Mouse (Mus musculus) midbrain, embryonic 13.5 days (tissue): ENCODE measurements at regions not wholly inside any gene's neighbourhood (a gene's known extent, or its start where the extent isn't known, plus 50 kb on each side); places are given as distances from the start of the nearest gene placed in this dataset.

Experiments used
- ATAC-seq: fragments of 200-750 bp; cut with Nextera tagmentation; 2 replicates; pipeline ENCODE4 v1.8.0; 2017; ENCODE audit warnings: mild to moderate bottlenecking, moderate TSS enrichment, moderate library complexity
- H3K27ac ChIP-seq: fragments of 300-500 bp; sonication (generic); 2 replicates; pipeline ENCODE4 v1.5.1; 2015; ENCODE audit warnings: inconsistent platforms, mild to moderate bottlenecking, moderate library complexity
- H3K27me3 ChIP-seq: fragments of 300-500 bp; sonication (generic); 2 replicates; pipeline ENCODE4 v1.6.1; 2015; ENCODE audit warnings: mild to moderate bottlenecking, inconsistent platforms
- H3K36me3 ChIP-seq: fragments of 300-500 bp; sonication (generic); 2 replicates; pipeline ENCODE4 v1.6.1; 2015; ENCODE audit warnings: mild to moderate bottlenecking, inconsistent platforms
- H3K4me1 ChIP-seq: fragments of 300-500 bp; sonication (generic); replicated peaks from 2 replicates; pipeline ENCODE4 v1.6.1; 2015; ENCODE audit warnings: inconsistent platforms
- H3K4me2 ChIP-seq: fragments of 300-500 bp; sonication (generic); replicated peaks from 2 replicates; pipeline ENCODE4 v1.6.1; 2015; ENCODE audit warnings: moderate library complexity, mild to moderate bottlenecking, inconsistent platforms
- H3K4me3 ChIP-seq: fragments of 300-500 bp; sonication (generic); replicated peaks from 2 replicates; pipeline ENCODE4 v1.5.1; 2015; ENCODE audit warnings: mild to moderate bottlenecking, inconsistent platforms
- H3K9ac ChIP-seq: fragments of 300-500 bp; sonication (generic); replicated peaks from 2 replicates; pipeline ENCODE4 v1.6.1; 2015; ENCODE audit warnings: mild to moderate bottlenecking, inconsistent platforms
- H3K9me3 ChIP-seq: fragments of 300-500 bp; sonication (generic); 2 replicates; pipeline ENCODE4 v1.6.1; 2016; ENCODE audit warnings: mild to moderate bottlenecking, inconsistent platforms
- WGBS: fragments of 180-500 bp; shearing (Covaris S2); methylation state at CpG from one replicate; pipeline ENCODE4 v1.1.7; 2015; 5-methylcytosine and 5-hydroxymethylcytosine counted together

GRCm38 (mm10) chr3:34206454-34206853, 125.3 kb upstream of the Dnajc19 start:
- WGBS, result 87% methylated on average over 3 of the region's 3 CpGs
- Histone ChIP-seq H3K4me2 (no peak overlapping the region), H3K9me3 (peaks cover 8% of the 10 kb centered on the region), H3K4me3 (no peak overlapping the region), H3K9ac (no peak overlapping the region), H3K27ac (no peak overlapping the region), H3K36me3 (no peaks in the 10 kb centered on the region), H3K4me1 (no peaks in the 10 kb centered on the region), H3K27me3 (no peaks in the 10 kb centered on the region)
- no peak for ATAC-seq

GRCm38 (mm10) chr3:34198228-34198627, 117.1 kb upstream of the Dnajc19 start:
- H3K9me3 ChIP-seq, result no peaks in the 10 kb centered on the region
- no peak overlapping the region for H3K9ac ChIP-seq
- no peaks in the 10 kb centered on the region for H3K36me3 ChIP-seq
- H3K27me3 ChIP-seq, result peaks cover 28% of the 10 kb centered on the region
- peaks cover 21% of the 10 kb centered on the region for H3K4me1 ChIP-seq
- WGBS, result 40% methylated on average over 8 of the region's 8 CpGs
- H3K27ac ChIP-seq, result no peak overlapping the region
- peak overlapping the region; percentile 19 for H3K4me2 ChIP-seq
- H3K4me3 ChIP-seq, result peak overlapping the region; percentile 7
- 0 out of 2 replicates have a peak, but pooled peaks have one; percentile 44 for ATAC-seq

GRCm38 (mm10) chr3:34197163-34197455, 116.0 kb upstream of the Dnajc19 start:
- Histone ChIP-seq H3K4me3 (peak overlapping the region; percentile 17), H3K9ac (no peak overlapping the region), H3K9me3 (no peaks in the 10 kb centered on the region), H3K36me3 (no peaks in the 10 kb centered on the region), H3K27ac (peak overlapping the region; percentile 22; the same call in 1 of the 2 replicates), H3K27me3 (peaks cover 32% of the 10 kb centered on the region), H3K4me1 (peaks cover 21% of the 10 kb centered on the region), H3K4me2 (peak overlapping the region; percentile 42)
- ATAC-seq, result no peak
- WGBS, result 12% methylated on average over 10 of the region's 10 CpGs

GRCm38 (mm10) chr3:34196451-34197162, 115.5 kb upstream of the Dnajc19 start:
- Histone ChIP-seq H3K27me3 (peaks cover 32% of the 10 kb centered on the region), H3K9me3 (no peaks in the 10 kb centered on the region), H3K36me3 (no peaks in the 10 kb centered on the region), H3K4me1 (peaks cover 21% of the 10 kb centered on the region), H3K27ac (peak overlapping the region; percentile 22; the same call in 1 of the 2 replicates), H3K4me3 (peak overlapping the region; percentile 17), H3K9ac (no peak overlapping the region; the same call in 1 of the 2 replicates), H3K4me2 (peak overlapping the region; percentile 42)
- 11% methylated on average over 22 of the region's 22 CpGs for WGBS
- ATAC-seq, result peak; percentile 60

- Histone ChIP-seq H3K27ac (peak overlapping the region; percentile 22), H3K27me3 (peaks cover 32% of the 10 kb centered on the region), H3K9ac (no peak overlapping the region; the same call in 1 of the 2 replicates), H3K9me3 (no peaks in the 10 kb centered on the region), H3K4me2 (peak overlapping the region; percentile 42), H3K4me3 (peak overlapping the region; percentile 4; the same call in 1 of the 2 replicates), H3K4me1 (peaks cover 21% of the 10 kb centered on the region), H3K36me3 (no peaks in the 10 kb centered on the region)
- ATAC-seq, result 0 out of 2 replicates have a peak, but pooled peaks have one; percentile 9
- 26% methylated on average over 13 of the region's 13 CpGs for WGBS
These were observed 114.8 kb upstream of the Dnajc19 start for GRCm38 (mm10) chr3:34195729-34196450.

GRCm38 (mm10) chr3:34173416-34174097, 92.4 kb upstream of the Dnajc19 start:
- H3K4me2 ChIP-seq, result no peak overlapping the region
- peaks cover 8% of the 10 kb centered on the region for H3K4me1 ChIP-seq
- no peak overlapping the region for H3K27ac ChIP-seq
- H3K9me3 ChIP-seq, result no peaks in the 10 kb centered on the region
- no peak overlapping the region for H3K9ac ChIP-seq
- no peaks in the 10 kb centered on the region for H3K36me3 ChIP-seq
- no peaks in the 10 kb centered on the region; the same call in 1 of the 2 replicates for H3K27me3 ChIP-seq
- ATAC-seq, result no peak
- H3K4me3 ChIP-seq, result no peak overlapping the region
- 54% methylated on average over 6 of the region's 6 CpGs for WGBS

- H3K9ac ChIP-seq, result no peak overlapping the region
- H3K9me3 ChIP-seq, result no peaks in the 10 kb centered on the region
- H3K27me3 ChIP-seq, result no peaks in the 10 kb centered on the region; the same call in 1 of the 2 replicates
- no peaks in the 10 kb centered on the region for H3K36me3 ChIP-seq
- no peak overlapping the region for H3K4me3 ChIP-seq
- peaks cover 8% of the 10 kb centered on the region for H3K4me1 ChIP-seq
- 25% methylated on average over 4 of the region's 4 CpGs for WGBS
- peak; percentile 53 for ATAC-seq
- H3K4me2 ChIP-seq, result no peak overlapping the region
- 0 out of 2 replicates have a peak overlapping the region, but pooled peaks have one; percentile 35 for H3K27ac ChIP-seq
These were observed 91.8 kb upstream of the Dnajc19 start for GRCm38 (mm10) chr3:34172899-34173298.

GRCm38 (mm10) chr3:34171893-34172292, 90.8 kb upstream of the Dnajc19 start:
- Histone ChIP-seq H3K9me3 (no peaks in the 10 kb centered on the region), H3K27me3 (no peaks in the 10 kb centered on the region; the same call in 1 of the 2 replicates), H3K27ac (no peak overlapping the region), H3K9ac (no peak overlapping the region), H3K4me1 (peaks cover 8% of the 10 kb centered on the region), H3K4me2 (no peak overlapping the region), H3K36me3 (no peaks in the 10 kb centered on the region), H3K4me3 (no peak overlapping the region)
- 63% methylated on average over 6 of the region's 6 CpGs for WGBS
- ATAC-seq, result no peak

GRCm38 (mm10) chr3:34168087-34168486, 87.0 kb upstream of the Dnajc19 start:
- Histone ChIP-seq H3K4me1 (peaks cover 11% of the 10 kb centered on the region), H3K27me3 (no peaks in the 10 kb centered on the region; the same call in 1 of the 2 replicates), H3K9ac (no peak overlapping the region), H3K9me3 (no peaks in the 10 kb centered on the region), H3K27ac (no peak overlapping the region), H3K4me3 (no peak overlapping the region), H3K4me2 (no peak overlapping the region), H3K36me3 (no peaks in the 10 kb centered on the region)
- ATAC-seq, result no peak
- WGBS, result 93% methylated on average over 1 of the region's 1 CpGs

GRCm38 (mm10) chr3:34150036-34150435, 68.9 kb upstream of the Dnajc19 start:
- H3K4me3 ChIP-seq, result no peak overlapping the region
- no peak overlapping the region for H3K4me2 ChIP-seq
- no peak overlapping the region for H3K27ac ChIP-seq
- H3K27me3 ChIP-seq, result no peaks in the 10 kb centered on the region
- H3K4me1 ChIP-seq, result no peaks in the 10 kb centered on the region
- WGBS, result 68% methylated on average over 2 of the region's 2 CpGs
- no peaks in the 10 kb centered on the region for H3K9me3 ChIP-seq
- ATAC-seq, result no peak
- no peak overlapping the region for H3K9ac ChIP-seq
- no peaks in the 10 kb centered on the region for H3K36me3 ChIP-seq

GRCm38 (mm10) chr3:34143652-34144051, 62.5 kb upstream of the Dnajc19 start:
- Histone ChIP-seq H3K27ac (no peak overlapping the region), H3K4me1 (no peaks in the 10 kb centered on the region), H3K9ac (no peak overlapping the region), H3K4me2 (no peak overlapping the region), H3K4me3 (no peak overlapping the region), H3K36me3 (no peaks in the 10 kb centered on the region), H3K9me3 (no peaks in the 10 kb centered on the region), H3K27me3 (no peaks in the 10 kb centered on the region)
- no peak for ATAC-seq
- 68% methylated on average over 2 of the region's 2 CpGs for WGBS

GRCm38 (mm10) chr3:34139227-34139626, 58.1 kb upstream of the Dnajc19 start:
- Histone ChIP-seq H3K27ac (no peak overlapping the region), H3K36me3 (no peaks in the 10 kb centered on the region), H3K9ac (no peak overlapping the region), H3K9me3 (no peaks in the 10 kb centered on the region), H3K4me2 (no peak overlapping the region), H3K4me3 (no peak overlapping the region), H3K4me1 (no peaks in the 10 kb centered on the region), H3K27me3 (no peaks in the 10 kb centered on the region)
- 84% methylated on average over 9 of the region's 9 CpGs for WGBS
- ATAC-seq, result no peak
